Mouse (Mus musculus) liver, postnatal 0 days (tissue): ENCODE results near the gene Lig3.

ENCODE experiments used
- CTCF ChIP-seq: sonication (generic); IDR thresholded peaks from 2 replicates; pipeline ENCODE4 v1.5.1; 2016; ENCODE audit warnings: antibody characterized with exemption, low read depth
- EP300 ChIP-seq: IDR thresholded peaks from 2 replicates; pipeline ENCODE4 v1.6.1; 2016; ENCODE audit warnings: antibody characterized with exemption, low read depth, mild to moderate bottlenecking

DNA sequence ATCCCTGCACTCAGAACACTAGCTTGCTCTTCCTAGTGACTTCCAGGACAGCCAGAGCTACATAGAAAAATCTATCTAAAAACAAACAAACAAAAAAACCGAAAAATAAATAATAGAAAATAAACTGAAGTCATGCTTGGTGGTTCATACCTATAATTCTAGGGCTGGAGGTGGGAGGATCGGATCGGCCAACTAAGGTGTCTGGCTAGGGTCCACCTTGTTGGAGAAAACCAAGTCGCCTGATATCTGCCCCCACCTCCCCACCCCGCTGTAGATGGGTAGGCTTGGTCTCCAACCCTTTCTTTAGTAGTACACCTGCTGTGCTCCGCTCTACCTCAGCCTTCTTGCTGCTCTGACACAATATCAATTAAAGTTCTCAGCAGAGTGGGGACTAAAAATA lies 1.3 kb downstream of the Lig3 start:
- TF ChIP-seq EP300 (no peak), CTCF (no peak)
